Mouse (Mus musculus): ENCODE data around the gene Mybpc1.
"Not testable (repeated sequence)": the region's sequence is repeated elsewhere in the genome, so short reads cannot be mapped to it uniquely, and the experiment has no call there.

Mybpc1 gene

DNA sequence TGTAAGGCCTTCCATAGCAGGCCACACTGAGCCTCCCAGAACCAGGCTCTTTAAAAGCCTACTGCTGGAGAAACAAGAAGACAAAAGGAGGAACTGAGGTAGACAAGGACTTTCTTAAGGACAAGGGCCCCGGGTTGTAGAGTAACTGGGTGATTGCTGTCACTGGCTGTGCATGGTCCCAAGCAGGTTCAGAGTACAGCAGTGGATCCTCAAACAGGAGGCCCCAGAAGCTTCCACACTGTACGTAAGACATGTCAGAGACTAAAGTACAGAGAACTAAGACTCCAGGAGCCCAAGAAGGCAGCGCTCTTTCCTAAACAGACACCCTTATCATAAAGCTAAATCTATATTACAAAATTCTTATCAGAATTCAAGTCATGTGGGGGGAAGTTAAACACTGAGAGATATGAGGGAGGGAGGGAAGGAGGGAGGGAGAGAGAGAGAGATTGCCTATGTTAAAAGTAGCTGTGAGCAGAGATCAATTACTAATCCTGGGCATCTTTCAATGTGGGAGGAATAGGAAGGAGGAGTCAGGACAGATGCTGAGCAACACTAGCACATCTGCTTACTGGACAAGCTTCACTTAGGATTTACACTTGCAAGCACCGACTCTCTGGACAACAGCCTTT lies 109.9 kb downstream of the Mybpc1 start:
- no peak for DNase-seq (ENCODE audit: low spot score in 2 of 2)

DNA sequence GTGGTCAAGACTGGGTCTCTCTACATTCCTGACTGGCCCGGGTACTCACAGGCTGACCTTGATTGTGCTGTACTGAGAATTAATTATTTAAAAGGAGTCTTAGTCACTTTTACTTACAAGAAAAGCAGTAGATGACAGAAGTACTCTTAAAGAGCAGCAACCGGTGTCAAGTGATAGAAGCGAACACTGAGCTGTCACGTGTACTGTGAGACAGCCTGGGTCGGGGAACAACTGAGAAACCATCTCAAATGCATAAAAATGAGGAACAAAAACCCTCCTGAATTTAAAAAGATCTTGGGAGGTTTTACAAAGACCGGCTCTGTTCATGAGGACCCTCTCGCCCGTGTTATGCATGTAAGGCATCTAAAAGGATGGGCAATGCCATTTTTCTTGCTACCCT lies 112.3 kb downstream of the Mybpc1 start:
- DNase-seq (ENCODE audit: low spot score in 2 of 2): no peak

DNA sequence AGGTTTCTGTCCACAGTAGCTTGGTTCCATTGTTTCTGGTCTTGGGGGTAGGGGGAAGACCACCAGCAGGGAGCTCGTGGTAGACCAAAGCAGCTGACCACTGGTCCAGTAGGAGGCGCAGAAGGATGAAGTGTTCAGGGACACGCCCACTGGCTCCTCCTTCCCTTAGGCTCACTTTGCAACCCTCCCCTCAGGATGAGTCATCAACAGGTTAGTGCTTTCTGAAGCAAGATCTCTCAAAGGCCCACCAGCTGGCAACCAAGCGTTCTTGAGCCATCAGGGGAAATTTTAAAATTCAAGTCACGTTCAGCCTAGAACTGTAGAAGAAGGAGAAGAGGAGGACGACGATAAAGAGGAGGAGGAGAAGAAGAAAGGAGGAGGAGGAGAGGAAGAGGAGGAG lies 113.3 kb downstream of the Mybpc1 start:
- DNase-seq (ENCODE audit: low spot score in 2 of 2): no peak

DNA sequence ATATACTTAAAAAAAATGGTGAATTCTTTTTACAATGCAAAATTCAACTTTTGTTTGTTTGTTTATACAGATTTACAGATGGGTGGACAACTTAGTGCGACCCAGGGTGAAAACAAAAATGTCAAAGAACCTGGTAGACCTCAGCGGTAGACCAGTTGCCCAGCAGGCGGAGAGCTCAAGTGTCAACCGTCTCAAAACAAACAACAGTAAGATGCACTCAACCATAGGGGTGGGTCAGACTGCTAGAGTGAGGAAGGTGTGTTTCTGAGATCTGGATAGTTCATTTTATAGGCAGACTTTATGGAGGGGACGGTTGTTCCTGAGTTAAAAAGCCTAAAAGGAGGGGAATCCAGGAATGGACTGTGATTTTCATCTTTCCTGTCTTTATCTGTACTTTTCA lies 116.3 kb downstream of the Mybpc1 start:
- no peak for DNase-seq (ENCODE audit: low spot score in 2 of 2)

DNA sequence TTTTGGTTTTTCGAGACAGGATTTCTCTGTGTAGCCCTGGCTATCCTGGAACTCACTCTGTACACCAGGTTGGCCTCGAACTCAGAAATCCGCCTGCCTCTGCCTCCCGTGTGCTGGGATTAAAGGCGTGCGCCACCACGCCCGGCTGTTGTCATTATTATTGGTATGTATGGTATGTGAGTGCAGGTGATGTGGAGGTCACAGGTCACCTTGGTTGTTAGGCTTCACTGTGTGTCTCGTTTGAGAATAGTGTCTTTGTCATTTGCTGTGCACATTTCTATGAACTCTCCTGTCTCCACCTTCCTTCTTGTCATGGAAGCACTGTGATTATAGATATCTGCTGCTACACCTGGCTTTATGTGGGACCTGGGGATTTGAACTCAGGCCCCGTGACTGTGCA lies 122.1 kb downstream of the Mybpc1 start:
- not testable (repeated sequence) for DNase-seq (ENCODE audit: low spot score in 2 of 2)

All from spleen, postnatal 4 days (tissue).